In genomic region chr4:152296371-152296770, GRCm38 (mm10) we compare ENCODE assay signal across 8 mouse cellular contexts. TPM values are rescaled to one million over a fixed set of nuclear protein-coding genes. Genes with fewer than 3 reads are reported as not detected.
DNase-seq lines count a peak whose midpoint lies in the region; ATAC-seq and TF ChIP-seq lines count a peak whose summit lies in the region.

No protein-coding gene starts in this region.

- 14% methylated on average over 8 of the region's 8 CpGs for WGBS in kidney, postnatal 0 days
- WGBS in hindbrain, embryonic 14.5 days = 20% methylated on average over 8 of the region's 8 CpGs
- 20% methylated on average over 8 of the region's 8 CpGs for WGBS in midbrain, embryonic 13.5 days

- peak overlapping the region; percentile 39; the same call in 1 of the 2 replicates for H3K9ac ChIP-seq in kidney, postnatal 0 days (ENCODE audit: low read depth, low read length)
- peak overlapping the region; percentile 50 for H3K9ac ChIP-seq in hindbrain, embryonic 14.5 days
- peak overlapping the region; percentile 37 for H3K9ac ChIP-seq in midbrain, embryonic 13.5 days (replicated peaks)

- TF ChIP-seq CTCF in kidney, postnatal 0 days (IDR thresholded peaks at IDR 0.05; ENCODE audit: low read depth) = no peak
- no peak for TF ChIP-seq CTCF in cortical plate, adult 2 months (IDR thresholded peaks at IDR 0.05; ENCODE audit: extremely low read depth, insufficient read depth, low read length)

- no peak for DNase-seq in kidney, postnatal 0 days (ENCODE audit: low spot score)
- no peak for DNase-seq in kidney, postnatal 36 days
- no peak for DNase-seq in hindbrain, embryonic 14.5 days (ENCODE audit: low spot score)
- no peak for DNase-seq in urinary bladder, postnatal 4 days (ENCODE audit: low spot score in 2 of 2)
- no peak for DNase-seq in natural killer cell, adult 2 months (ENCODE audit: low spot score in 2 of 2)

- H3K36me3 ChIP-seq in kidney, postnatal 0 days (ENCODE audit: insufficient read depth, low read length) = 0 out of 2 replicates have a peak, but pooled peaks cover 8% of the 10 kb centered on the region
- peaks cover 19% of the 10 kb centered on the region for H3K36me3 ChIP-seq in hindbrain, embryonic 14.5 days (replicated peaks; ENCODE audit: control insufficient read depth, insufficient read depth)
- H3K36me3 ChIP-seq in midbrain, embryonic 13.5 days = peaks cover 20% of the 10 kb centered on the region

- H3K4me2 ChIP-seq in kidney, postnatal 0 days (ENCODE audit: low read length) = peak overlapping the region; percentile 56
- peak overlapping the region; percentile 96 for H3K4me2 ChIP-seq in hindbrain, embryonic 14.5 days (replicated peaks)
- H3K4me2 ChIP-seq in midbrain, embryonic 13.5 days (replicated peaks) = peak overlapping the region; percentile 64

- H3K27ac ChIP-seq in kidney, postnatal 0 days = peak overlapping the region; percentile 57
- H3K27ac ChIP-seq in cortical plate, adult 2 months (ENCODE audit: insufficient read depth, low read length) = no peak overlapping the region
- no peak overlapping the region for H3K27ac ChIP-seq in hindbrain, embryonic 14.5 days
- H3K27ac ChIP-seq in midbrain, embryonic 13.5 days = no peak overlapping the region

- TF ChIP-seq POLR2A in cortical plate, adult 2 months (IDR thresholded peaks at IDR 0.05; ENCODE audit: extremely low read depth, insufficient read depth, low read length) = no peak

- H3K9me3 ChIP-seq in kidney, postnatal 0 days (replicated peaks; ENCODE audit: low read length) = no peaks in the 10 kb centered on the region
- H3K9me3 ChIP-seq in hindbrain, embryonic 14.5 days (ENCODE audit: control insufficient read depth, low read length) = no peaks in the 10 kb centered on the region
- no peaks in the 10 kb centered on the region for H3K9me3 ChIP-seq in midbrain, embryonic 13.5 days

- ATAC-seq in kidney, postnatal 0 days (replicated peaks; ENCODE audit: low FRiP score, low read depth) = no peak
- no peak for ATAC-seq in hindbrain, embryonic 14.5 days (ENCODE audit: low FRiP score)
- no peak for ATAC-seq in midbrain, embryonic 13.5 days
- no peak for ATAC-seq in megakaryocyte progenitor cell, adult 5-6 weeks (replicated peaks; ENCODE audit: poor library complexity)

- peaks cover 21% of the 10 kb centered on the region for H3K4me1 ChIP-seq in kidney, postnatal 0 days (replicated peaks; ENCODE audit: insufficient read depth, low read length)
- H3K4me1 ChIP-seq in cortical plate, adult 2 months (ENCODE audit: control insufficient read depth, insufficient read depth, low read length) = peaks cover 5% of the 10 kb centered on the region
- peaks cover 26% of the 10 kb centered on the region for H3K4me1 ChIP-seq in hindbrain, embryonic 14.5 days (replicated peaks; ENCODE audit: control insufficient read depth, insufficient read depth, low read length)
- peaks cover 52% of the 10 kb centered on the region for H3K4me1 ChIP-seq in midbrain, embryonic 13.5 days (replicated peaks)

- peaks cover 7% of the 10 kb centered on the region for H3K27me3 ChIP-seq in kidney, postnatal 0 days (ENCODE audit: insufficient read depth, low read length)
- peaks cover 47% of the 10 kb centered on the region for H3K27me3 ChIP-seq in hindbrain, embryonic 14.5 days (ENCODE audit: control insufficient read depth, insufficient read depth, low read length)
- peaks cover 51% of the 10 kb centered on the region for H3K27me3 ChIP-seq in midbrain, embryonic 13.5 days

- H3K4me3 ChIP-seq in kidney, postnatal 0 days (replicated peaks; ENCODE audit: low read depth, low read length) = peak overlapping the region; percentile 90
- H3K4me3 ChIP-seq in cortical plate, adult 2 months (ENCODE audit: insufficient read depth, low read length) = peak overlapping the region; percentile 94; the same call in 1 of the 2 replicates
- peak overlapping the region; percentile 96 for H3K4me3 ChIP-seq in hindbrain, embryonic 14.5 days (replicated peaks; ENCODE audit: low read length)
- H3K4me3 ChIP-seq in midbrain, embryonic 13.5 days (replicated peaks) = peak overlapping the region; percentile 78

RNA-seq across cellular contexts. Expression of gene Icmt, which starts 0.7 kb away (rescaled TPM):
- polyA plus RNA-seq in kidney, postnatal 0 days (2015; fragmentation: Nextera tagmentation; extraction: Ambion mirVana) = 20.0 and 23.6 TPM in 2 replicates
- 32.9 and 35.2 TPM in 2 replicates for polyA plus RNA-seq in cortical plate, adult 2 months (2012; rRNA removed)
- polyA plus RNA-seq in hindbrain, embryonic 14.5 days (2014; fragmentation: Nextera tagmentation; extraction: Ambion mirVana) = 20.6 and 22.8 TPM in 2 replicates
- polyA plus RNA-seq in midbrain, embryonic 13.5 days (2015; fragmentation: Nextera tagmentation; extraction: Ambion mirVana) = 18.1 and 19.0 TPM in 2 replicates
- 7.9 and 12.1 TPM in 2 replicates for total RNA-seq in megakaryocyte progenitor cell, adult 5-6 weeks (2015)
- 11.5 and 14.8 TPM in 2 replicates for total RNA-seq in megakaryocyte progenitor cell, adult 5-6 weeks (2017)

RNA-seq across cellular contexts. Expression of gene Hes3, which starts 4.9 kb away (rescaled TPM):
- polyA plus RNA-seq in kidney, postnatal 0 days (2015; fragmentation: Nextera tagmentation; extraction: Ambion mirVana) = not detected in 2 replicates
- 1.1 and 1.2 TPM in 2 replicates for polyA plus RNA-seq in cortical plate, adult 2 months (2012; rRNA removed)
- polyA plus RNA-seq in hindbrain, embryonic 14.5 days (2014; fragmentation: Nextera tagmentation; extraction: Ambion mirVana) = 0.24 and 1.2 TPM in 2 replicates
- 1.4 and 2.5 TPM in 2 replicates for polyA plus RNA-seq in midbrain, embryonic 13.5 days (2015; fragmentation: Nextera tagmentation; extraction: Ambion mirVana)
- total RNA-seq in megakaryocyte progenitor cell, adult 5-6 weeks (2015) = not detected in 2 replicates
- not detected in 2 replicates for total RNA-seq in megakaryocyte progenitor cell, adult 5-6 weeks (2017)

RNA-seq across cellular contexts. Expression of gene Gpr153, which starts 22.3 kb away (rescaled TPM):
- polyA plus RNA-seq in kidney, postnatal 0 days (2015; fragmentation: Nextera tagmentation; extraction: Ambion mirVana) = 4.6 and 5.2 TPM in 2 replicates
- polyA plus RNA-seq in cortical plate, adult 2 months (2012; rRNA removed) = 24.0 and 25.9 TPM in 2 replicates
- polyA plus RNA-seq in hindbrain, embryonic 14.5 days (2014; fragmentation: Nextera tagmentation; extraction: Ambion mirVana) = 23.1 and 27.8 TPM in 2 replicates
- 6.0 and 8.1 TPM in 2 replicates for polyA plus RNA-seq in midbrain, embryonic 13.5 days (2015; fragmentation: Nextera tagmentation; extraction: Ambion mirVana)
- 0.12 and 0.76 TPM in 2 replicates for total RNA-seq in megakaryocyte progenitor cell, adult 5-6 weeks (2015)
- total RNA-seq in megakaryocyte progenitor cell, adult 5-6 weeks (2017) = not detected in 2 replicates

RNA-seq across cellular contexts. Expression of gene Rnf207, which starts 22.4 kb away (rescaled TPM):
- 0.45 and 1.1 TPM in 2 replicates for polyA plus RNA-seq in kidney, postnatal 0 days (2015; fragmentation: Nextera tagmentation; extraction: Ambion mirVana)
- 22.2 and 25.0 TPM in 2 replicates for polyA plus RNA-seq in cortical plate, adult 2 months (2012; rRNA removed)
- polyA plus RNA-seq in hindbrain, embryonic 14.5 days (2014; fragmentation: Nextera tagmentation; extraction: Ambion mirVana) = 5.6 and 6.9 TPM in 2 replicates
- polyA plus RNA-seq in midbrain, embryonic 13.5 days (2015; fragmentation: Nextera tagmentation; extraction: Ambion mirVana) = 4.7 TPM in 2 replicates
- 0.12 TPM in 1 of 2 replicates, not detected in the other for total RNA-seq in megakaryocyte progenitor cell, adult 5-6 weeks (2015)
- total RNA-seq in megakaryocyte progenitor cell, adult 5-6 weeks (2017) = not detected in 2 replicates

RNA-seq across cellular contexts. Expression of gene Rpl22, which starts 29.2 kb away (rescaled TPM):
- 463 and 527 TPM in 2 replicates for polyA plus RNA-seq in kidney, postnatal 0 days (2015; fragmentation: Nextera tagmentation; extraction: Ambion mirVana)
- 201 and 216 TPM in 2 replicates for polyA plus RNA-seq in cortical plate, adult 2 months (2012; rRNA removed)
- polyA plus RNA-seq in hindbrain, embryonic 14.5 days (2014; fragmentation: Nextera tagmentation; extraction: Ambion mirVana) = 154 and 178 TPM in 2 replicates
- 213 and 217 TPM in 2 replicates for polyA plus RNA-seq in midbrain, embryonic 13.5 days (2015; fragmentation: Nextera tagmentation; extraction: Ambion mirVana)
- 1,636 and 1,708 TPM in 2 replicates for total RNA-seq in megakaryocyte progenitor cell, adult 5-6 weeks (2015)
- 3,182 and 3,570 TPM in 2 replicates for total RNA-seq in megakaryocyte progenitor cell, adult 5-6 weeks (2017)
